Mouse (Mus musculus) brain, embryonic 14.5 days (tissue): ENCODE data around the gene Ptprj.

Experiments
- CTCF ChIP-seq: fragments of 200-500 bp; IDR thresholded peaks from 2 replicates; pipeline ENCODE4 v1.5.1; 2012; ENCODE audit warnings: inconsistent platforms, mild to moderate bottlenecking, moderate library complexity, borderline replicate concordance; ENCODE audit not compliant: insufficient read depth, insufficient read length; ENCODE audit errors: extremely low read depth
- POLR2A ChIP-seq: fragments of 200-500 bp; IDR thresholded peaks from 2 replicates; pipeline ENCODE4 v1.6.1; 2012; ENCODE audit warnings: mild to moderate bottlenecking, inconsistent platforms, borderline replicate concordance; ENCODE audit not compliant: poor library complexity, insufficient read depth, insufficient read length, severe bottlenecking; ENCODE audit errors: extremely low read depth

GRCm38 (mm10) chr2:90568091-90568490 is 12.4 kb downstream of the Ptprj start:
- TF ChIP-seq POLR2A (no peak), CTCF (no peak)
